Mouse (Mus musculus): ENCODE measurements around the gene Lrrc46.

DNA sequence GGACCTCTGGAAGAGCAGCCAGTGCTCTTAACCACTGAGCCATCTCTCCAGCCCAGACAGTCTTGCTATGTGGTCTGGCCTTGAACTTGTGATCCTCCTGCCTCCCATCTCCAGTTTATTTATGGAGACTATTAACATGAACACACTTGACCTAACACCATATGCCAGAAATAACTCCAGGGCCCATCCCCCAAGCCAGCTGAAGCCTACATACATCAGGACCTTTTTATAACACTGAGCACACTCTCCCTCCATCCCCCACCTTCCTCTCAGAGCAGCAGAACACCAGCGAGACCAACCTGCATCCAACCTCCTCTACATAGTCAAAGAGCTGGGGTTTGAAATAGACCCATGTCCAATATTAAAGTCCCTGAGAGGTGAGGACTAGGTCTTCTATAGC is 29.9 kb upstream of the Lrrc46 start:
- TF ChIP-seq CTCF (IDR thresholded peaks at IDR 0.05; ENCODE audit: insufficient read depth, low read length) (no peak), POLR2A (IDR thresholded peaks at IDR 0.05; ENCODE audit: borderline replicate concordance, extremely low read depth, low read depth, low read length) (no peak)
